Mouse (Mus musculus) spleen, adult 2 months (tissue): ENCODE results near the gene Flrt2. TPM values are rescaled to one million over a fixed set of nuclear protein-coding genes. Genes with fewer than 3 reads are reported as not detected.

Experiments used
- DNase-seq, 2 experiments: peaks; one replicate each; pipeline versions ENCODE4 v3.0.0 to v3.0.0-alpha.2; 2012 to 2021; ENCODE audit warnings: low spot score in 2 of 2, low read depth in 1 of 2
- H3K27ac ChIP-seq: fragments of 200-500 bp; 2 replicates; pipeline ENCODE4 v1.5.1; 2012; ENCODE audit warnings: low read length, inconsistent platforms; ENCODE audit not compliant: insufficient read depth
- H3K27me3 ChIP-seq: fragments of 200-500 bp; 2 replicates; pipeline ENCODE4 v1.6.1; 2012; ENCODE audit warnings: mild to moderate bottlenecking, moderate library complexity, low read length, inconsistent platforms; ENCODE audit not compliant: control insufficient read depth, insufficient read depth
- H3K36me3 ChIP-seq: fragments of 200-500 bp; 2 replicates; pipeline ENCODE4 v1.6.1; 2012; ENCODE audit warnings: mild to moderate bottlenecking, low read length, inconsistent platforms; ENCODE audit not compliant: control insufficient read depth, insufficient read depth
- H3K4me1 ChIP-seq: fragments of 200-500 bp; 2 replicates; pipeline ENCODE4 v1.6.1; 2011; ENCODE audit warnings: inconsistent platforms; ENCODE audit not compliant: control insufficient read depth, insufficient read depth, insufficient read length
- H3K4me3 ChIP-seq: fragments of 200-500 bp; 2 replicates; pipeline ENCODE4 v1.5.1; 2011; ENCODE audit warnings: mild to moderate bottlenecking, inconsistent platforms; ENCODE audit not compliant: insufficient read depth, insufficient read length; ENCODE audit errors: extremely low read depth
- CTCF ChIP-seq: fragments of 200-500 bp; IDR thresholded peaks from 2 replicates; pipeline ENCODE4 v1.5.1; 2011; ENCODE audit warnings: mild to moderate bottlenecking, inconsistent platforms; ENCODE audit not compliant: insufficient read depth, insufficient read length, insufficient replicate concordance; ENCODE audit errors: extremely low read depth
- POLR2A ChIP-seq: fragments of 200-500 bp; IDR thresholded peaks from 2 replicates; pipeline ENCODE4 v1.6.1; 2011; ENCODE audit warnings: low read depth, low read length, inconsistent platforms
- WGBS: fragments of 180-500 bp; shearing (Covaris S2); methylation state at CpG from one replicate; pipeline ENCODE4 v1.1.7; 2018; 5-methylcytosine and 5-hydroxymethylcytosine counted together
- polyA plus RNA-seq: library from polyadenylated mRNA; depleted of rRNA; stranded (reverse); fragments of >200 nt; gene quantifications from 2 replicates; pipeline ENCODE4 v1.2.3, GENCODE M21; 2012

The Flrt2 gene
- polyA plus RNA-seq, 1 experiment = 0.92 TPM

DNA sequence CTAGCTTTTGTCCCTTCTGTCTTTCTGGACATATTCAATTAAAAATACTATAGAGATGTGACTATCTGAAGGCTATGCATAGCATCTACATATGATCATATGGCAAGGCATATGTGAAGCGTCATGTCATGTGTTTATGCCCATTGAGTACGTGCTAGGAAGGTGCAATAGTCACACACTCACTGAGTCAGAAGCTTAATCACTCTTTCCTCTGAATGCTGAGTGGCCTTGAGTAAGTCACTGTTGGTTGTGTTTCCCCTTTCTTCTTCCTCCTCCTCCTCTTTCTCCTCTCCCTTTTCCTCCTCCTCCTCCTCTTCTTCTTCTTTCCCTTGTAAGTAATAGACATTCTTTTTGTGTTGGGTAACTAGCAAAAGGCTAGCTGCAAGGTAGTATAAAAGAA lies 56.7 kb downstream of the Flrt2 start:
- 83% methylated on average over 2 of the region's 2 CpGs for WGBS
- TF ChIP-seq CTCF (no peak), POLR2A (no peak)

GRCm38 (mm10) chr12:95749248-95749647 lies 57.2 kb downstream of the Flrt2 start:
- DNase-seq = no peak
- no peak overlapping the region for H3K4me3 ChIP-seq
- TF ChIP-seq CTCF (no peak), POLR2A (no peak)
- H3K27me3 ChIP-seq = no peaks in the 10 kb centered on the region
- 81% methylated on average over 2 of the region's 2 CpGs for WGBS
- no peak overlapping the region for H3K27ac ChIP-seq
- H3K4me1 ChIP-seq = no peaks in the 10 kb centered on the region
- H3K36me3 ChIP-seq = no peaks in the 10 kb centered on the region

More for the DNA sequence above, 56.7 kb downstream of the Flrt2 start:
- Histone ChIP-seq H3K36me3 (no peaks in the 10 kb centered on the region), H3K27ac (no peak overlapping the region), H3K4me3 (no peak overlapping the region), H3K27me3 (no peaks in the 10 kb centered on the region), H3K4me1 (no peaks in the 10 kb centered on the region)
- DNase-seq = no peak

DNA sequence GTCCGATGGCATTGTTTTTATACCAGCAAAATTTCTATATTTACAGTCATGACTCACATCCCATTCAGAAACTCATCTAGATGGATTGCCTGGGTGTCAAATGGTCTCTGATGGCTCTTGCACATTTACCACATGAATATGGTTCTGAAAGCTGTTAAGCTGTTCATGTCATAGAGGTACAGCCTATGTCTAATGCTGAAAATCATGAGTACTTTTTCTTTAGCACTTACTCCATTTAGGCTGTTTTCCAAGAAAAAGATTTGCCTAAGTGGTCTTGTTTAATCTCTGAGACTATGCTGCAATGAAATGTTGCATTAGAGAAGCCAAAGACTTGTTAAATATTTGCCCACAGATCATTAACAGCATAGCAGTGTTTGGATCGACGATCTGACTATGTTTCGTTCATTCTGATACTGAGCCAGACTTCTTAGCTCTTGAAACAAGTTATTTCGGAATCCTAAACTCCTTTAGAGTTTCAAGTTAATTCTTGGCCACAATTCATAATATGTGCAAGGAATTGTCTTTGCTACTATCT lies 67.3 kb downstream of the Flrt2 start:
- Histone ChIP-seq H3K27me3 (no peaks in the 10 kb centered on the region), H3K4me3 (no peak overlapping the region), H3K27ac (no peak overlapping the region), H3K4me1 (no peaks in the 10 kb centered on the region), H3K36me3 (no peaks in the 10 kb centered on the region)
- 94% methylated on average over 5 of the region's 5 CpGs for WGBS
- TF ChIP-seq POLR2A = no peak
- no peak for TF ChIP-seq CTCF
- no peak for DNase-seq

GRCm38 (mm10) chr12:95765255-95765654 lies 73.2 kb downstream of the Flrt2 start:
- H3K4me3 ChIP-seq = no peak overlapping the region
- WGBS = 84% methylated on average over 4 of the region's 4 CpGs
- DNase-seq = no peak

DNA sequence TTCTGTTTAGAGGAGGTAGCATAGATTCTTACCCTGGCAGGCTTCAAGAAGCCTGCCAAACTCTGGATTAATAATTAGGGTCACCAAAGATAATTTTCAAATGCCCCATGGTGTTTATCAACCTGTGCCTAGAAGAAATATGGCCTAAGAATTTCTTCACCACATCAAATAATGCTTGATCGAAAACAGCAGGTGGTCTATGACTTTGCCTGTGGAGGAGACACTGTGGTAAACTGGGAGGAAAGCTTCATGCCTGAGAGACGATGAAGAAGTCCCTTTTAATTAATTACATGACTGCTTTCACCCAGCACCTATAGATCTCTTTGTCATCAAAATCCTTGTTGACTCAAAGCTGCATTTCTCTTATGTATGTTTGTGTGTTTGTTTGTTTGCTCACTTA lies 77.0 kb downstream of the Flrt2 start:
- TF ChIP-seq POLR2A = no peak
- no peak for TF ChIP-seq CTCF
- Histone ChIP-seq H3K27me3 (no peaks in the 10 kb centered on the region), H3K36me3 (no peaks in the 10 kb centered on the region), H3K27ac (no peak overlapping the region), H3K4me3 (no peak overlapping the region), H3K4me1 (no peaks in the 10 kb centered on the region)
- no peak for DNase-seq
- WGBS = 82% methylated on average over 2 of the region's 2 CpGs

More at GRCm38 (mm10) chr12:95765255-95765654, 73.2 kb downstream of the Flrt2 start:
- no peak overlapping the region for H3K27ac ChIP-seq
- no peak for TF ChIP-seq CTCF
- TF ChIP-seq POLR2A = no peak
- H3K36me3 ChIP-seq = no peaks in the 10 kb centered on the region
- H3K27me3 ChIP-seq = no peaks in the 10 kb centered on the region
- H3K4me1 ChIP-seq = no peaks in the 10 kb centered on the region

- Histone ChIP-seq H3K4me3 (no peak overlapping the region), H3K36me3 (no peaks in the 10 kb centered on the region), H3K27ac (no peak overlapping the region), H3K27me3 (no peaks in the 10 kb centered on the region), H3K4me1 (no peaks in the 10 kb centered on the region)
- no peak for DNase-seq
- WGBS = 83% methylated on average over 3 of the region's 3 CpGs
- TF ChIP-seq CTCF = no peak
Observed at GRCm38 (mm10) chr12:95770251-95770650, 78.2 kb downstream of the Flrt2 start.

GRCm38 (mm10) chr12:95790146-95790545 lies 98.1 kb downstream of the Flrt2 start:
- 67% methylated on average over 1 of the region's 1 CpGs for WGBS
- no peak overlapping the region for H3K27ac ChIP-seq
- DNase-seq = no peak
- H3K4me3 ChIP-seq = no peak overlapping the region
- no peaks in the 10 kb centered on the region for H3K27me3 ChIP-seq
- no peaks in the 10 kb centered on the region for H3K36me3 ChIP-seq
- TF ChIP-seq CTCF (no peak), POLR2A (no peak)
- no peaks in the 10 kb centered on the region for H3K4me1 ChIP-seq
